Mouse (Mus musculus): ENCODE data around the gene Gm29427.
"Not testable (repeated sequence)": the region's sequence is repeated elsewhere in the genome, so short reads cannot be mapped to it uniquely, and the experiment has no call there.

Gm29427 gene

DNA sequence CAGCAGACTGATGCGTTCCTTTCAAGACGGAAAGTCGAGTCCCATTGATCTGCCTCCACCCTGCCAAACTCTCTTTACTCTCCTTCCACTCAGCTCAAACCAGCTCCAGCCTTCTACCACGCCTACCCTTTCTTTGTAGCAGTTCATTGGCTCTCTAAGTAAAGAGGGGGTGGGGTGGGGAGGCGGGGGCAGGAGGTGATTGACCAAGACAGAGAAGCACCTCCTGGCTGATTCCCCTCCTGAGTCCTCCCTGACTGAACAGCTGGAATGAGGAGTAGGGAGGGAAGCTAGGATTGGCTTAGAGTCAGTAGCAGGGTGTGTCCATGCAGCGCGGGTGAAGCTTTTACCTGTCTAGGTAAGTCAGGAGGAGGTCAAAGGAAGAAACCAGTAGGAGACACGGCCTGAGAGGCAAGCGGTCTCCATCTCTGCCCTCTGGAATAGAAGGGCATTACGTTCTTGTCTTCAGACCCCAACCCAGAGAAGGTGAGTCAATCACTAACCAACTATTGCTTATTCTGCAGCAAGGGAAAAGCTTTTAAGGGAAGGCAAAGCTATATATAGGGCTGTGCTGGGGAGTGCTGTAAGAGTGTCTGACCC, 16.2 kb upstream of the Gm29427 start, which contains the start of gene AA986860:
Gene AA986860 (plus strand): TSS at position 236 of the 597 bp plus-strand sequence.
- peak; percentile 78 to 85 for DNase-seq

DNA sequence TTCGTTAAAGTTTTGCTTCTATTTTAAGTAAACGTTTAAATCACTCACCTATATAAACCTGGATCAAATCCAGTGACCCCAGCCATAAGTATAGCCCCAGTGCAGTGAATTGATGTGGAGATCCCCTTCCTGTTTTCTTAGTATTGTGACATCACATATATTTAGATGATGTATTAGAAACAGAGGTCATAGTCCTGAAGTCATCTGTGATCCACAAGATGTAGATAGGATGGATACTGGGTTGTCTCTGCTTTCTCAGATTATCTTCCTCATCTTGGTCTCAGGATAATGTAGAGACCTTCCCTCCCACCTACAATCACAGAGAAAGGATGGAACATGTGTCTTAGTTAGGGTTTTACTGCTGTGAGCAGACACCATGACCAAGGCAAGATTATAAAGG, 13.6 kb upstream of the Gm29427 start, which contains the start of gene Pfkfb2:
Gene Pfkfb2 (minus strand): TSS at position 101 of the 400 bp plus-strand sequence.
- DNase-seq = no peak

- no peak for DNase-seq
These were observed 13.1 kb upstream of the Gm29427 start for GRCm38 (mm10) chr1:130728708-130729107.

DNA sequence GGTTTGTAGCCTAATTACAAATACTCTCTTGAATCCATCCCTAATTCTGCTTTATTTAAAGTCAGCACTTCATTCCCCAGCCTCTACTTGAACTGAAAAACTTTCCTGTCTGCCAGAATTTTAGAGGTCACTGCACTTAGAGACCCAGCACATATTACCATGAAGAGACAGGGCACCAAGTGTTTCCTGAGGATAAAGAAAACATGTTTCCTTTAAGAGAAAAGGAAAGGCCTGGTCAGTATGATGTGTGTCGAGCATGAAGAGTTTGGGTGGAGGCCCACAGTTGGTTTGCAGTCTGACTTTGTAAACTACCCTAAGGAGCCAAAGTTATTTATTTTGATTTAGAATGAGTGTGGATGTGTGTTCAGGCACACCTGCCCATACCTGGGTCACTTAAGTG, 12.5 kb upstream of the Gm29427 start:
- DNase-seq = no peak

GRCm38 (mm10) chr1:130726396-130726795, 10.8 kb upstream of the Gm29427 start:
- no peak for DNase-seq

- DNase-seq = no peak
These were observed 8.6 kb upstream of the Gm29427 start for GRCm38 (mm10) chr1:130724206-130724605.

DNA sequence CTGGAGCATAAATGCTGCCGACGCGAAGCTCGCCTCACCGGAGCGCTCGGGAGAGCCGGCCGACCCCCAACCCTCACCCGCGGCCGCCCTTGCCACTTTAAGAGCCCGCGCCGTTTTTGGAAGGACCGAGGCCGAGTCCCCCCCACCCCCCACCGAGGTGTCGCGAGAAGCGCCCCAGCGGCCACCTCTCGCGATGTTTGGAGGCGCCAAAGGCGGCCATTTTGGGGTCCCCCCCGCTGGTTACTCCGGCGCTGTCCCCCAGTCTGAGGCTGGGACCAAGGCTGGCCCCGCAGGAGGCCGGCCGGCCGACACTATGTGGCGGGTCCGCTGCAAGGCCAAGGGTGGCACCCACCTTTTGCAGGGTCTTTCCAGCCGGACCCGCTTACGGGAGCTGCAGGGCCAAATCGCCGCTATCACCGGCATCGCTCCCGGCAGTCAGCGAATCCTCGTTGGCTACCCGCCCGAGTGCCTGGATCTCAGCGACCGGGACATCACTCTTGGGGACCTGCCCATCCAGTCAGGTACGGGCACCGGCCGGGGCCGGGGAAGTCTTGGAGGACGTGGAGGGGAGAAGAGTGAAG, 1.8 kb upstream of the Gm29427 start, which contains the start of gene Yod1:
Gene Yod1 (plus strand): TSS at position 37 of the 581 bp plus-strand sequence.
- peak; percentile 85 to 87 for DNase-seq

DNA sequence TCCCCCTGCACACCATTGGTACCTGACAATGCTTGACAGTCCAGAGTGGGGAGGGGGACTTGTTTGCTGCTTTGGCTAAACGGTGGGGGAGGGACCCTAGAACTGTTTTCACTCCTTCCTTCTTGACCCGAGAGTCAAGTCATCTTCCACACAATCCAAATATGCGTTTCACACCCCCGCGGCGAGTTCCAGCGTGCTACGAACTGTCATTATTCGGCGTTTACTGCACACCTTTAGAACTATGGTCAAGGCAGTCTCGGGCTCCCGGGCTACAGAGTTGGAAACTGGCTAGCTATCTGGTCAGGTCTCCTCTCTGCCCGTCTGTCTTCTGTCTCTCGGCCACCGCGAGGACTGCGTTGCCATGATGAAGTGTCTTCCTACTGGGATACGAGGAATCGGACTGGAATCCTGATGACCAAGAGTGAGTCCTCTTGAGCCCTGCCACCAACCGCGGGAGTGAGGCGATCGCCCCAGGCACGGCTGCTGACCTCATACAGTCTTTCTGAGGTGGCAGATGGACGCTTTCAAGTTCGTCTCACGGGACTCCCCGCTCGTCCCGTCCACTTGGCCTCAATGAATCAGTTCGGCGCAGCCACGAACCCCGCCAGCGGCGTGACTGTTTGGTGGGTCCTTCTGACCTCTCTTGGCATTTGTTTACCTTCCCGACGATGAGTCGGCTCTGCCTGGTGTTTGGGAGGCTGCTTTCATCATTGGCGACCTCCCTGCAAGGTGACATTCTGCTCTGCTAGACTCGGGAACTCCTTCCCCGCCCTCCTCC, 1.1 kb upstream of the Gm29427 start:
- DNase-seq = peak in 1 of 2 experiments; percentile 29

GRCm38 (mm10) chr1:130716218-130716512, 566 bp upstream of the Gm29427 start:
- DNase-seq = no peak

DNA sequence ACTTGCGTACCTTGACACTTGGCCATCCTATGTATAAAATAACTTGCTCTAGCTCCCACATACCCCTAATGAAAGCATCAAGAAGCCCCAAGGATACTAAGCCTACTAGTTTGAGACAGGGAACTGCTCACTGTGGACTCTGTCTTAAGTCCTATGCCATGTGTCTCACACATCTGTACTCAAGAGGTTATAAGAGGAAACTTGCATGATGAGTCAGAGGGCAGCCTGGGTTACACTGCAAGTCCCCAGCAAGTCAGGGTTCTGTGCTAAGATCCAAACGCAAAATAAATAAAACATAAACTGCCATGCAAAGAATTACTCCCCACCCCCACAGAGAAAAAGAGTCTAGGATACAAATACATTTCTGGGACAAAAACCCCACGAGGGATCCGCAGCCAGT, 1.6 kb downstream of the Gm29427 start:
- DNase-seq = no peak

DNA sequence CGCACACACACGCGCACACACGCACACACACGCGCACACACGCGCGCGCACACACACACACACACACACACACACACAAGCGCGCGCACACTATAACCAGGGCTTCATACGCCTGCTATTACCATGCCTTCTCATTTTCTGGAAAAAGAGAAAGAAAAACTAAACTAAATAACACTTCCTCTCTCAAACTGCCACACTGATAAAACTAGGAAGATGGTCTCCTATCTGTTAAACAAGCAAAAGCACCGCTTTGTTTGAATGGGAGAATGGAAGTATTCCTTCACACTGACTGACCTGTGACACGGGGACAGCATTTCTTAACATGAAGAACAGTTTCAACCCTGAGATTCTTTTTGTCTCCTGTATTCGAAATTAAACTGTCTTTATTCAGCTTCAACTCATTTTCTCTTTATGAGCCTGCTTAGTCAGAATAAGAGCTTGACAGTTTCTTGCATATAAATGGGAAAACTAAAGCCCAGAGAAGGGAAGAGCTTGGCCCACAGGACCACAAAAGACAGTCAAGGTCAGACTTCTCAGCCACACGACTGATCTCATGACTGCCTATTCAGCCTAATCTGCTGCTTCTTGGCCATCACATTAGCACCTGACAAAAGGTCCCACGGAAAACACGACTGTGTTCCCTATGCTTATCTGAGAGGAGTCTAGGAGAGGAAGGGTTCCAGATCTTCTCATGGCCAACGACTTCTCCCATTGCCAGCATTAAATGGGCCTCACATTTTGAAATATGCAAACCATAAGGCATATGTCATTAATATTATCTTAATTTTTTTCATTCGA, 5.1 kb downstream of the Gm29427 start:
- DNase-seq = no peak

DNA sequence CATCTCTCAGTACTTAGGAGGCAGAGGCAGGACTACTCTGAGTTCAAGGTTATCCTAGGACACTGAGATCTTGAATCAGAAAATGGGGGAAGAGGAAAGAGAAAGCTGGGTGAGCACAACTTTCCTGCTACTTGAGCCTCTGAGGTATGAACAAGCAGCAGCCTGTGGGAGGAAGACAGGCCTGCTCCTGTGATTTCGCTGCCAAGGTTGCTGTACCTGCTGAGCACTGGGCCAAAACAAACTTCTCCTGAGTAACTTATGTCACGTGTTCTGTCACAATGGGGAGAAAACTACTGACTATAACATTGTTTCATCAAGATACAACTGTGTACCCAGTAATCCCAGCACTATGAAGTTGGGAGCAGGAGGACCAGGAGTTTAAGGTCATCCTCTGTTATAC, 12.0 kb downstream of the Gm29427 start:
- peak; percentile 67 to 80 for DNase-seq

- no peak for DNase-seq
These were observed 13.6 kb downstream of the Gm29427 start for GRCm38 (mm10) chr1:130701976-130702375.

DNA sequence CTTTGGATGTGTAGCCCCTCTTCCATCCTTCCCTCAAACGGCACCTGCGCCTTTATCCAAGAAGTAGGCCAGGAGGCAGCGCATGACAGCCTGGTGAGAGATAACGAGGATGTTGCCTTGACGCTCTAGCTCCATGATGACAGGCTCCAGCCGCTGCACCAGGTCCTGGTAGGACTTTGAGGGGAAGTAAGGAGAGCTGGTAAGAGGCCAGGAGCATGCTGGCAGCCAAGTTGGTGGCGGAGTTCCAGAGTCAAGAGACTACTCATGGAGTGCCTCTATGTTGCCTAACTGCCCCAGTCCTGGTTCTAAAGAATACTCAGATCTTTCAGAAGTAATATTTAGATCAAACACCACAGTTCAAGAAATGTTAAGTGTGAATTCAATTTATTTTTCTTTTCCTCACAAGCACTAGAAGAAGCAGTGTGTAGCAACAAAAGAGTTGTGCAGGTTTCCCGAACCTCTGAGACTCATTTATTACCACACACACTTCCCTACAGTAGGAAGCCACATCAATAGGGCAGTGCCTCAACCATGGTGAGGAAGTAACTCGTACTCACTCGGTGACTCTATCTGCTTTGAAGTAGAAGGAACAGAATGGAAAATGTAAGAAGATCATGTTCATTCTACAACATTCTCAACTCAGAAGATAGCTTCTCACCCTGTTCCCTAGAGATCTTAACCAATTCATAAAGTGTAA, 15.5 kb downstream of the Gm29427 start:
- peak; percentile 88 to 89 for DNase-seq

DNA sequence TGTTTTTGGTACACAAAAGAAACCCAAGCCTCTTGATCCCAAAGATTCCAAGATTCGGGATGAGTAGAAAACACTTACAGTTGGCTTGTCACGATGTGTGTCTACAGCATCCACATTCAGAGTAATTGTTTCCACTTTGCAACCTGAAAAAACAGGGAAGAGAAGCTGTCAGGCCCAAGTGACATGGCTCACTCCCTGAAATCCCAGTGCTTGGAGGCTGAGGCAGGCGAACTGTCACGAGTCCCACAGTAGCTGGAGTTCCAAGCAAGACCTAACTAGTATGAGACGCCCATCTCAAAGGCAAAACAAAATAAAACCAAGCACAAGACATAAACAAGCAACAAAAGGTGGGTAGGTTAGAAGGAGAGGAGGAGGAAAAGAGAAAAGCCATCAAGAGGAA, 17.0 kb downstream of the Gm29427 start:
- no peak for DNase-seq

GRCm38 (mm10) chr1:130683905-130684304, 31.7 kb downstream of the Gm29427 start:
- DNase-seq = no peak

DNA sequence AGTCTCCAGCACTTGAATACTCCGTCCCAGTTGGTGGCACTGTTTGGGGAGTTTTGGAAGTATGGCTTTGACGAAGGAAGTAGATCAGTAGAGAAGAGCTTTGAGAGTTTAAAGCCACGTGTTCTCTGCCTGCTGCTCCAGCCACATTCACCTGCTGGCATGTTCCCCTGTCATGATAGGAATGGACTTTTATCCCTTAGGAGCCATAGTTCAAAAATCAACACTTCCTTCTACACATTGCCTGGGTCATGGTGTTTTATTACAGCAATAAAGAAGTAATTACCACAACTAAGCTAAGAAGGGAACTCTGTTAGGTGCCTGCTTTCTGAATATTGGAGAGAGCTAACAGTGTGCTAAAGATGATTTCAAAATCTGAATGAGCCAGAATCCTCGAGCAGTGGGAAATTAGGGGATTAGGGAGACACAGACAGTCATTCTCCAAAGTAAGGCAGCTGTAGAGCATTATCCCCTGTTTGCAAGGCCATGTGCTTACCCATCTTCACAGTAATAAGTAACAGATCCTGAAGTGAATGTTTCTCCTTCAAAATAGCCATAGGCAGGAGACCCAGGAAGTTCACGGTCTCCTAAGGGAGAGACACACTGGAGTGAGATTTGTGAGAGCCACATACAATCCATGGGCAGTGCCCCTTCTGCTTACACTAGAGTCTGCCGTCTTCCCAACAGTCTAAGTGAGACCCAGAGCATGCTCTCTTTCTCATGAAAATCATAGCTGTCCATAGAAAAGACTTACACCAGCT, 33.8 kb downstream of the Gm29427 start:
- no peak for DNase-seq

DNA sequence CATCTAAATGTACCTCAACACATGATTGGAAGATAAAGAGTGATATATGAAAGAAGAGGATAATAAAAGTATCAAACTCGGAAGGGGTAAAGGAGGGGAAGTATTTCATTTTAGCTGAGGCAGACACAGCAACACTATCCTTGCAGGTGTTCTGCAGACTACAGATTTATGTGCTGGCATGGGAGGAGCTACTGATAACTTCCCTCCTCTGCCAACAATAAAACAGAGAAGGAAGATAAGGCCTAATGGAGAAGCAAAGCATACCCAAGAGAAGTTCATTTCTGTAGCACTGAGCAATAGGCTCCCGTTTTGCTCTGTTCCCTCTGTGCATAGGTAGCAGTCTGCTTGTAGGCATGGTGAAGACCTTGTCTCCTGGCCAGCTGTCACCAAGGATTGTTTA, 34.5 kb downstream of the Gm29427 start:
- no peak for DNase-seq

GRCm38 (mm10) chr1:130678551-130678950, 37.0 kb downstream of the Gm29427 start:
- no peak for DNase-seq

- DNase-seq = not testable (repeated sequence)
These were observed 52.0 kb downstream of the Gm29427 start for GRCm38 (mm10) chr1:130663576-130663975.

- no peak for DNase-seq
These were observed 54.1 kb downstream of the Gm29427 start, which contains the start of gene C4bp for GRCm38 (mm10) chr1:130661454-130661853. C4bp (minus strand) TSS chr1:130661632.

GRCm38 (mm10) chr1:130659641-130660040, 56.0 kb downstream of the Gm29427 start:
- not testable (repeated sequence) for DNase-seq

Data from lung, adult 18-20 months (tissue).